Mouse (Mus musculus): ENCODE data around the gene Slc39a3. TPM values are rescaled to one million over a fixed set of nuclear protein-coding genes. Genes with fewer than 3 reads are reported as not detected.
"Not testable (repeated sequence)": the region's sequence is repeated elsewhere in the genome, so short reads cannot be mapped to it uniquely, and the experiment has no call there.

Slc39a3 gene
- polyA plus RNA-seq, 1 experiment: 11.6 TPM

DNA sequence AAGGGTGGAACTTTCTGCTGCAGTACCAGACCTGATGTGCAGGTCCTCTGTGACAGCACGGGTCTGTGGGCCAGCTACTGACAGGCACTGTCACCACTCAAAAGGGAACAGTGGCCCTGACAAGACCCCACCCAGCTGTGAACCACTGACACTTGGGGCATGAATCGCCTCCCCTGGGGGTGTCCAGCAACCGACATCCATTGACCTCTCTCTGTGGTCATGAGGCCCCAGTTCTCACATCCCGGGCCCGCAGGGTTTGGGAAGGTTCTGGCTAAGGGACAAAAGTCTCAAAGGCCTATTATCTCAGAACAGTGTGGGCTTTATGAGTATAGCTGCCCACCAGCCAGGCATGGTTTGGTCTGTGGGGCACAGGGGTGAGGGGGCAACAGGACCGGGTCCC, 17.9 kb upstream of the Slc39a3 start:
- no peak for TF ChIP-seq FOSL1 (IDR thresholded peaks at IDR 0.05; ENCODE audit: insufficient read depth, low read length, poor library complexity, severe bottlenecking)
- TF ChIP-seq USF1 (IDR thresholded peaks at IDR 0.05; ENCODE audit: low read depth): no peak
- TF ChIP-seq MYOD1 (IDR thresholded peaks at IDR 0.05; ENCODE audit: control insufficient read depth, insufficient read length, low read depth): no peak
- TF ChIP-seq CEBPB (IDR thresholded peaks at IDR 0.05; ENCODE audit: low read depth): no peak
- no peak for TF ChIP-seq MYOG (IDR thresholded peaks at IDR 0.05; ENCODE audit: control insufficient read depth, extremely low read depth, insufficient read length)
- no peak for TF ChIP-seq CTCF (IDR thresholded peaks at IDR 0.05; ENCODE audit: control insufficient read depth, insufficient read depth, insufficient read length)
- TF ChIP-seq MAX (IDR thresholded peaks at IDR 0.05): no peak
- peaks cover 81% of the 10 kb centered on the region for H3K79me2 ChIP-seq (ENCODE audit: control insufficient read depth, insufficient read depth)
- peaks cover 67% of the 10 kb centered on the region for H3K79me3 ChIP-seq (ENCODE audit: low read depth)
- H3K4me3 ChIP-seq (ENCODE audit: insufficient read depth, poor library complexity, severe bottlenecking): no peak overlapping the region
- H3K27me3 ChIP-seq (ENCODE audit: control insufficient read depth, insufficient read depth, insufficient read length): no peaks in the 10 kb centered on the region
- no peak overlapping the region for H3ac ChIP-seq (ENCODE audit: control insufficient read depth, insufficient read length, low read depth)
- peaks cover 26% of the 10 kb centered on the region for H3K36me3 ChIP-seq (ENCODE audit: control insufficient read depth, insufficient read depth)

DNA sequence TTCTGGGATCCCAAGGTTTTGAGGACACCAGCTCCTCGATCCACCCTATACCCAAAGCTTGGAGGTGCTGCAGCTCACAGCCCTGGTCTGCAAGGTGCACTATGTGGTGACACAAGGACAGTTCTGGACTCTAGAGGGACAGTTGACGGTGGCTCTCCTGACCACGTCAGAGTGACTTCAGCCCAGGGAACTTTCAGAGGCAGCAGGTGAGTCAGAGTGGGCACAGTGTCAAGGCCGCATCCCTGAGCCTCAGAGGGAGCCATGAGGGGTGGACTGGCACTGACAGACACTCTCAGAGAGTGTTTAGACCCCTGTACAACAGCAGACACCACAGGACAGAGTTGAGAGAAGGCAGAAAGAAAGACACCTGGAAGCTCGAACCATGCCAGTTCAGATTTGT, 15.4 kb upstream of the Slc39a3 start:
- H3K36me3 ChIP-seq (ENCODE audit: control insufficient read depth, insufficient read depth): peaks cover 50% of the 10 kb centered on the region

DNA sequence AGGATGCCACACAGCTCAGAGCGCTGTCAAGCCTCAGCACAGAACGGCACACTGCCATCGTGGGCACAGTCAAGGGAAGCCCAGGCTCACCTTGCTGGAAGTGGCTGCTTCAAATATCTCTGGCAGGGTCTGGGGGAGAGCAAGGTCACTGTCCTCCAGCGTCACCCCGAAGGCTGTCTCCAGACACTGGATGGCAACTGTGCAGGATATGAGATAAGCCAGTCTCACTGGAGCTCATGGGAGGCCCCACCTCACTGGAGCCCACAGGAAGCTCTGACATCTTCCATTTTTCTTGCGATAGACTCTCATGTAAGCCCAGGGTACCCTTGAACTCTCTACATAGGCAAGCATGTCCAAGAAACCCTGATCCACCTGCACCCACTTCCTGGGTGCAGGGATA, 13.9 kb upstream of the Slc39a3 start:
- Histone ChIP-seq H3K4me3 (ENCODE audit: insufficient read depth, poor library complexity, severe bottlenecking) (no peak overlapping the region), H3ac (ENCODE audit: control insufficient read depth, insufficient read length, low read depth) (no peak overlapping the region), H3K27me3 (ENCODE audit: control insufficient read depth, insufficient read depth, insufficient read length) (no peaks in the 10 kb centered on the region), H3K36me3 (ENCODE audit: control insufficient read depth, insufficient read depth) (peaks cover 62% of the 10 kb centered on the region), H3K79me2 (ENCODE audit: control insufficient read depth, insufficient read depth) (peaks cover 41% of the 10 kb centered on the region), H3K79me3 (ENCODE audit: low read depth) (peaks cover 30% of the 10 kb centered on the region)
- TF ChIP-seq MYOG (IDR thresholded peaks at IDR 0.05; ENCODE audit: control insufficient read depth, extremely low read depth, insufficient read length) (no peak), MYOD1 (IDR thresholded peaks at IDR 0.05; ENCODE audit: control insufficient read depth, insufficient read length, low read depth) (no peak), MAX (IDR thresholded peaks at IDR 0.05) (no peak), FOSL1 (IDR thresholded peaks at IDR 0.05; ENCODE audit: insufficient read depth, low read length, poor library complexity, severe bottlenecking) (no peak), CTCF (IDR thresholded peaks at IDR 0.05; ENCODE audit: control insufficient read depth, insufficient read depth, insufficient read length) (no peak), CEBPB (IDR thresholded peaks at IDR 0.05; ENCODE audit: low read depth) (no peak)

More for the DNA sequence above, 15.4 kb upstream of the Slc39a3 start:
- H3K79me2 ChIP-seq (ENCODE audit: control insufficient read depth, insufficient read depth): peaks cover 55% of the 10 kb centered on the region
- no peak overlapping the region for H3ac ChIP-seq (ENCODE audit: control insufficient read depth, insufficient read length, low read depth)
- H3K4me3 ChIP-seq (ENCODE audit: insufficient read depth, poor library complexity, severe bottlenecking): no peak overlapping the region
- no peaks in the 10 kb centered on the region for H3K27me3 ChIP-seq (ENCODE audit: control insufficient read depth, insufficient read depth, insufficient read length)
- peaks cover 44% of the 10 kb centered on the region for H3K79me3 ChIP-seq (ENCODE audit: low read depth)
- TF ChIP-seq CTCF (IDR thresholded peaks at IDR 0.05; ENCODE audit: control insufficient read depth, insufficient read depth, insufficient read length) (no peak), MYOG (IDR thresholded peaks at IDR 0.05; ENCODE audit: control insufficient read depth, extremely low read depth, insufficient read length) (no peak), MYOD1 (IDR thresholded peaks at IDR 0.05; ENCODE audit: control insufficient read depth, insufficient read length, low read depth) (no peak), MAX (IDR thresholded peaks at IDR 0.05) (no peak), USF1 (IDR thresholded peaks at IDR 0.05; ENCODE audit: low read depth) (no peak), FOSL1 (IDR thresholded peaks at IDR 0.05; ENCODE audit: insufficient read depth, low read length, poor library complexity, severe bottlenecking) (no peak), CEBPB (IDR thresholded peaks at IDR 0.05; ENCODE audit: low read depth) (no peak)

DNA sequence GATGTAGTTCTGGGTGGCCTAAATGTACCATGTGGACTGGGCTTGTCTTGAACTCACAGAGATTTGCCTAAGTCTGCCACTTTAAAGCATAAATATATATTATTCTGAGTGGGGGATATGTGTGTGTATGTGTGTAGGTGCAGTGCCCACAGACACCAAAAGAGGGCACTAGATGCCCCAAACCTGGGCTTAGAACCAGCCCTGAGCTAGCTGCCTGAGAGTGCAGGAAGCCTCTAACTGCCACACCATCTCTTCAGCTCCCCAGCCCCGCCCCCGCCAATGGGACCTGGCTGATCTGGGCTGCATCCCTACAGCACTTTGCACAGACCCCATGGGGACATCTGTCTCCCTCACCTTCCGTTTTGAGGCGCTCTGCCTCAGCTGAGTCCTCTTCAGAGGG, 13.4 kb upstream of the Slc39a3 start:
- no peak overlapping the region for H3K4me3 ChIP-seq (ENCODE audit: insufficient read depth, poor library complexity, severe bottlenecking)
- H3K79me3 ChIP-seq (ENCODE audit: low read depth): peaks cover 25% of the 10 kb centered on the region
- no peak overlapping the region for H3ac ChIP-seq (ENCODE audit: control insufficient read depth, insufficient read length, low read depth)
- no peaks in the 10 kb centered on the region for H3K27me3 ChIP-seq (ENCODE audit: control insufficient read depth, insufficient read depth, insufficient read length)
- H3K79me2 ChIP-seq (ENCODE audit: control insufficient read depth, insufficient read depth): peaks cover 36% of the 10 kb centered on the region
- H3K36me3 ChIP-seq (ENCODE audit: control insufficient read depth, insufficient read depth): peaks cover 64% of the 10 kb centered on the region
- TF ChIP-seq MYOG (IDR thresholded peaks at IDR 0.05; ENCODE audit: control insufficient read depth, extremely low read depth, insufficient read length) (no peak), MYOD1 (IDR thresholded peaks at IDR 0.05; ENCODE audit: control insufficient read depth, insufficient read length, low read depth) (no peak), CTCF (IDR thresholded peaks at IDR 0.05; ENCODE audit: control insufficient read depth, insufficient read depth, insufficient read length) (peak; percentile 17), MAX (IDR thresholded peaks at IDR 0.05) (no peak), USF1 (IDR thresholded peaks at IDR 0.05; ENCODE audit: low read depth) (no peak), CEBPB (IDR thresholded peaks at IDR 0.05; ENCODE audit: low read depth) (no peak), FOSL1 (IDR thresholded peaks at IDR 0.05; ENCODE audit: insufficient read depth, low read length, poor library complexity, severe bottlenecking) (no peak)

DNA sequence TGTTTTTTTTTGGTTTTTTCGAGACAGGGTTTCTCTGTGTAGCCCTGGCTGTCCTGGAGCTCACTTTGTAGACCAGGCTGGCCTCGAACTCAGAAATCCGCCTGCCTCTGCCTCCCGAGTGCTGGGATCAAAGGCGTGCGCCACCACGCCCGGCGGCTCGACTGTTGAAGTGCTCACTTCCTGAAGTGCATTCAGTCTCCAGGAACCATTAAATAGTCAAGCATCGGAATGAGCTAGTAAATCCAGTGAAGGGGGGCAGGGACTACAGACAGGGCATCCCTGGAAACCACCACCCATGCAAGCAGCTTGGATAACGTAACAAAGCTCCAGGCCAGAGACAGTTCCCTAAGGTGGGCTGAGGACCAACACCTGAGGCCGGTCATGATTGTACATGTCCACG, 8.0 kb upstream of the Slc39a3 start:
- not testable (repeated sequence) for H3K79me3 ChIP-seq (ENCODE audit: low read depth); H3K27me3 ChIP-seq (ENCODE audit: control insufficient read depth, insufficient read depth, insufficient read length); H3K4me3 ChIP-seq (ENCODE audit: insufficient read depth, poor library complexity, severe bottlenecking); H3K79me2 ChIP-seq (ENCODE audit: control insufficient read depth, insufficient read depth); H3ac ChIP-seq (ENCODE audit: control insufficient read depth, insufficient read length, low read depth)
- peaks cover 58% of the 10 kb centered on the region for H3K36me3 ChIP-seq (ENCODE audit: control insufficient read depth, insufficient read depth)

DNA sequence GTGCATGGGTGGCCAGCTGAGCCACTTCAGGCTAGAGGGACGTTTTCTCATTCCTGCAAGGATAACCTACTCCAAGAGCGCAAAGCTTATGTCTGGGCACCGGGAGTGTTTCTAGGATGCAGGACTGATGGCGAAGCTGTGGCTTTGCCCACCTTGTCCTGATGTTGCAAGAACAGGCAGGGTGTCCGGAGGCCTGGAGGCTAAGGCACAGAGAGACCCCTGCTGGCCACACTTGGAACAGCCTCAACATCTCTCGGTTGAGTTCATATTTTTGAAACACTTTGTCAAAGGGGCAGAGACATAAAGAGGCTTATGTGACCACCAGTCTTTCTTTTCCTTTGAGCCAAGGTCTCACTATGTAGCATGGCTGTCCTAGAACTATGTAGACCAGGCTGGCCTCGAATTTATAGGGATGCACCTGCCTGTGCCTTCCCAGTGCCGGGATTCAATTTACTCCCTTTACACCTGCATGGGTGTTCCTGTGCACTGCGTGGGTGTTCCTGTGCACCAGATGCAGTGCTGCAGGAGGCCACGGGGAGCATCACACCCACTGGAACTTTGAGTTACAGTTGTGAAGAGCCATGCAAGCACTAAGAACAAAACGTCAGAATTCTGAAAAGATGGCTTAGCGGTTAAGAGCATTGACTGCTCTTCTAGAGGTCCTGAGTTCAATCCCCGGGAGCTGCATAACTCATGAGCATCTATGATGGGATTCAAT, 4.4 kb upstream of the Slc39a3 start:
- Histone ChIP-seq H3K36me3 (ENCODE audit: control insufficient read depth, insufficient read depth) (peaks cover 23% of the 10 kb centered on the region), H3K4me3 (ENCODE audit: insufficient read depth, poor library complexity, severe bottlenecking) (no peak overlapping the region), H3K79me2 (ENCODE audit: control insufficient read depth, insufficient read depth) (no peaks in the 10 kb centered on the region), H3ac (ENCODE audit: control insufficient read depth, insufficient read length, low read depth) (no peak overlapping the region), H3K79me3 (ENCODE audit: low read depth) (no peaks in the 10 kb centered on the region), H3K27me3 (ENCODE audit: control insufficient read depth, insufficient read depth, insufficient read length) (no peaks in the 10 kb centered on the region)
- TF ChIP-seq USF1 (IDR thresholded peaks at IDR 0.05; ENCODE audit: low read depth) (no peak), FOSL1 (IDR thresholded peaks at IDR 0.05; ENCODE audit: insufficient read depth, low read length, poor library complexity, severe bottlenecking) (no peak), CEBPB (IDR thresholded peaks at IDR 0.05; ENCODE audit: low read depth) (peak; percentile 82), MAX (IDR thresholded peaks at IDR 0.05) (no peak), CTCF (IDR thresholded peaks at IDR 0.05; ENCODE audit: control insufficient read depth, insufficient read depth, insufficient read length) (peak; percentile 67), MYOD1 (IDR thresholded peaks at IDR 0.05; ENCODE audit: control insufficient read depth, insufficient read length, low read depth) (no peak), MYOG (IDR thresholded peaks at IDR 0.05; ENCODE audit: control insufficient read depth, extremely low read depth, insufficient read length) (no peak)
